Mouse (Mus musculus): ENCODE data around the gene Htr1d. TPM values are rescaled to one million over a fixed set of nuclear protein-coding genes. Genes with fewer than 3 reads are reported as not detected.

Gene Htr1d
- not detected in 2 replicates for polyA plus RNA-seq (2015; fragmentation: Nextera tagmentation; extraction: Ambion mirVana)

DNA sequence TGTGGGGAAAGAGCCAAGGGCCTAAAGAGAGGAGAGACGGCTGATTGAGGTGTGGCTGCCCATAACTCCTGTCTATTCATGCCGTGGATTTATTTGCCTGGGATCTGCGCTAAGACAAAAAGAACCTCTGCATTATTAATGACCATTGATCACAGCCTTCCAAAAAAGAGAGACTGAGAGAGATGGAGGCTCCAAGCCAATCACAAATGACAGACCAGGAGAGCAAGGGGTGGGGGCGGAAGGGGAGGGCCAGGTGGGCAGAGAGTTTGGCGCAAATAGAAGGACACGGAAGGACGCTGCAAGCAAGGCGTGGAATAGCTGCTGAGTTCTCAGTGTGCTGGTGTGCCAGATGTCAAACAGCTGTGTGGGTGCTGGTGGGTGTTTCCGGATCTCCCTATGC is at the start of gene Htr1d:
Gene Htr1d (plus strand): TSS at position 301 of the 400 bp plus-strand sequence.

DNA sequence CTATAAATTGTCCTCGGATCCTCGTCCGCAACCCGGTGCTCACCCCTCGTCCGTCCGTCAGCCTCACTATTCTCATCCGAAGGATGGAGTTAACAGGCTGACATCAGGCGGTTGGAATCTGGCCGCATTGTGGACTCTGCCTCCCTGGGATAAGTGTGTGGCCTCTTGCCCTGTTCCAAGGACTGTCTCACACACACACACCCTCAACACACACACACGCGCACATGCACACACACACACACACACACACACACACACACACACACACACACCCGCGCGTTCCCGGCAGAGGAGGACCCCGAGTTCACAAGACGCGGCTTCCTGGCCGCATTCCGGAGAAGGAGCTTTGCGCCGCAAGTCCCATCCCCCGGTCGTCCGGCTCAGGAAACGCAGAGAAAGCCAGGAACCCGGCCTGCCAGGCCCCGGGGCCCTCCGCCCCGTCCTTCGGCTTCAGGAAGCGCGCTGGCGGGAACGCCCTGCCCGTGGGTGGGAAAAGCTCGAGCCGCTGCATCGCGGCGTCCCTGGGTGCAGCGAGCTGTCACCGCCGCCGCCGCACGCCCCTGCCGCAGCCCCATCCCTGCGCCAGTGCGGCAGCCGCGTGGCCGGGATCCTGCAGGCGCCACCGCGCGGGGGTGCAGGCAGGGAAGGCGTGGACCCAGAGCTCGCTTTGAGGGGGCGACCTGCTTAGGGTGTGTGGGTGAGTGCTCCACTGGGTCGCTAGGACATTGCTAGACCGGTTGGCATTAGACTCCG is 38.9 kb downstream of the Htr1d start, which contains the start of gene 6030445D17Rik:
Gene 6030445D17Rik (plus strand): TSS at position 165 of the 753 bp plus-strand sequence.

DNA sequence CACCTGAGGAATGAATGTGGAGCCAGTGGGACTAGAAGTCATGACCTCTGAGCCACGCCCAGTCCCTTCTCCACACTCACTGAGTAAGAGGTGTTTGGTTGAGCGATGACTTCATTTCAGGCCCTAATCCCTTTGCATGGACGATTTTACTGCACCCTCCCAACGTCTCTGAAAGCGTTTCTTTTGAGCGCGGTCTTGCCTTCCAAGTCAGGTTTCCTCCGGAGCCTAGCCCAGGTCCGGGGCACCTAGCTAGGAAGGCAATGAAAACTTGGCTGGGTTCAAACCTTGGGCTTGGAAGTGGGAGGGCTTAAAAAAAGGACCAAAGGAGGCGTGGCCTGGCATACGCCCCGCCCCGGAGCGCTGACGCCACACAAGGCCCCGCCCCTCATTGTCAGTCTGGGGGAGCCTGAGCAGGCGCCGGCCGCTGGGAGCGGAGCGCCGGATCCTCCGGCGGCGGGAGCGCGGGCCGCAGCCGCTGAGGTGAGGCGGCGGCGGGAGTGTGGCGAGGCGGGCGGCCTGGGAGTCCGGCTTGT is 46.1 kb downstream of the Htr1d start, which contains the start of gene Luzp1:
Gene Luzp1 (plus strand): TSS at position 391 of the 533 bp plus-strand sequence.

Other genes with a start within 250 kb of the Htr1d start
- gene Asap3, start 217.2 kb upstream of the Htr1d start, polyA plus RNA-seq (2015; fragmentation: Nextera tagmentation; extraction: Ambion mirVana): 5.5 and 5.8 TPM in 2 replicates
- gene Tcea3, start 175.8 kb upstream of the Htr1d start, polyA plus RNA-seq (2015; fragmentation: Nextera tagmentation; extraction: Ambion mirVana): 127 and 138 TPM in 2 replicates
- gene Zfp46, start 138.8 kb upstream of the Htr1d start, polyA plus RNA-seq (2015; fragmentation: Nextera tagmentation; extraction: Ambion mirVana): 15.4 and 16.7 TPM in 2 replicates
- 58.3 and 61.0 TPM in 2 replicates for gene Hnrnpr, start 112.6 kb upstream of the Htr1d start, polyA plus RNA-seq (2015; fragmentation: Nextera tagmentation; extraction: Ambion mirVana)
- 0.51 and 0.67 TPM in 2 replicates for gene 6030445D17Rik, start 38.7 kb downstream of the Htr1d start, polyA plus RNA-seq (2015; fragmentation: Nextera tagmentation; extraction: Ambion mirVana)
- gene Luzp1, start 46.2 kb downstream of the Htr1d start, polyA plus RNA-seq (2015; fragmentation: Nextera tagmentation; extraction: Ambion mirVana): 40.7 and 43.6 TPM in 2 replicates
- gene Kdm1a, start 179.2 kb downstream of the Htr1d start, polyA plus RNA-seq (2015; fragmentation: Nextera tagmentation; extraction: Ambion mirVana): 15.1 and 15.7 TPM in 2 replicates
- gene Tex46, start 186.9 kb downstream of the Htr1d start, polyA plus RNA-seq (2015; fragmentation: Nextera tagmentation; extraction: Ambion mirVana): not detected in 2 replicates
- gene Lactbl1, start 199.1 kb downstream of the Htr1d start, polyA plus RNA-seq (2015; fragmentation: Nextera tagmentation; extraction: Ambion mirVana): not detected in 2 replicates

Data from skeletal muscle tissue, postnatal 0 days (tissue).